Mouse (Mus musculus) heart, postnatal 0 days (tissue): ENCODE measurements around the gene Gstm6.

Source experiments
- CTCF ChIP-seq: IDR thresholded peaks from 2 replicates; pipeline ENCODE4 v1.5.1; 2016; ENCODE audit warnings: antibody characterized with exemption, control low read depth, low read depth
- EP300 ChIP-seq: IDR thresholded peaks from 2 replicates; pipeline ENCODE4 v1.6.1; 2016; ENCODE audit warnings: antibody characterized with exemption, low read depth

DNA sequence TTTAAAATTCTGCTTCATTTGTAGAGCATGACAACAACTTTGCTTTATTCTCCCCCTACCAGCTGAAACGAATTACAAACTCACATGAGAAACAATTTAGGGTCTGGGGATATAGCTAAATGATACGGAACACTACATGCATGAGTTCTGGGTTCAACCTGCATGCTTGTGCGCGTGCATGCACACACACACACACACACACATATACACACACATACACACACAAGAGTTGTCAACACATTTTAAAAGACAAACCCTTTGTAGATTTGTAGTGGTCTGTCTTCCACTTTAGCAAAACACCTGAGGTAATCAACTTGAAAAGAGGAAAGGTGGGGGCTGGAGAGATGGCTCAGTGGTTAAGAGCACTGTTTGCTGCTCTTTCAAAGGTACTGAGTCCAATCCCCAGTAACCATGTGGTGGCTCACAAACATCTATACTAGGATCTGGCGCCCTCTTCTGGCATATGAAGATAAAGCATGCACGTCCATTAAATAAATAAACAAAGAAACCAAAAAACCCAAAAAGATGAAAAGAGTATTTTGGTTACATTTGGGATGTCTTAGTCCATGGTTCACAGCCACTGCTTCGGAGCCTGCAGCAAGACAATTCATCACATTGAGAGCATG is 25.7 kb downstream of the Gstm6 start:
- TF ChIP-seq EP300: no peak
- peak; percentile 80 for TF ChIP-seq CTCF
